ENCODE assay signal across 9 mouse cellular contexts in genomic region chr15:91018161-91018860, GRCm38 (mm10). TPM values are rescaled to one million over a fixed set of nuclear protein-coding genes. Genes with fewer than 3 reads are reported as not detected.
DNase-seq lines count a peak whose midpoint lies in the region; ATAC-seq lines count a peak whose summit lies in the region.
"Had no signal": no experiment of that assay in that cellular context is flagged by ENCODE, and none has a peak within 500 bp of the region (broad histone marks: within the 10 kb centered on the region; RNA-seq: fewer than 3 reads in every experiment).

No protein-coding gene starts in this region.

- peaks cover 6% of the 10 kb centered on the region; the same call in 1 of the 2 replicates for H3K9me3 ChIP-seq in forebrain, embryonic 13.5 days (replicated peaks)
- H3K9me3 ChIP-seq in stomach, embryonic 15.5 days, result no peaks in the 10 kb centered on the region
- H3K9me3 ChIP-seq: heart, embryonic 15.5 days had no signal

- no peak overlapping the region for H3K4me3 ChIP-seq in forebrain, embryonic 13.5 days
- H3K4me3 ChIP-seq in stomach, embryonic 15.5 days (replicated peaks), result no peak overlapping the region
- H3K4me3 ChIP-seq: heart, embryonic 15.5 days had no signal

- H3K36me3 ChIP-seq in forebrain, embryonic 13.5 days (ENCODE audit: poor library complexity, severe bottlenecking), result peaks cover 8% of the 10 kb centered on the region
- no peaks in the 10 kb centered on the region for H3K36me3 ChIP-seq in stomach, embryonic 15.5 days
- H3K36me3 ChIP-seq: heart, embryonic 15.5 days had no signal

- H3K4me1 ChIP-seq in forebrain, embryonic 13.5 days, result peaks cover 72% of the 10 kb centered on the region
- H3K4me1 ChIP-seq in stomach, embryonic 15.5 days, result 0 out of 2 replicates have a peak, but pooled peaks cover under 1% of the 10 kb centered on the region
- H3K4me1 ChIP-seq: heart, embryonic 15.5 days had no signal

- peak; percentile 44 to 72 for DNase-seq in layer of hippocampus, adult 18-20 months (ENCODE audit: low spot score in 2 of 2)
- no peak for DNase-seq in layer of hippocampus, postnatal 25 days (ENCODE audit: extremely low spot score in 1 of 2, low spot score in 1 of 2)
- DNase-seq in layer of hippocampus, postnatal 36 days, result peak; percentile 41
- DNase-seq in urinary bladder, postnatal 10 days (ENCODE audit: low spot score), result no peak
- no peak for DNase-seq in gastrocnemius, postnatal 25 days
- DNase-seq in right cerebral cortex, postnatal 14 days, result no peak

- peak; percentile 84 for ATAC-seq in forebrain, embryonic 13.5 days
- ATAC-seq in stomach, embryonic 15.5 days (ENCODE audit: insufficient read depth, low FRiP score, low read depth), result no peak

- 6% methylated on average over 9 of the region's 9 CpGs for WGBS in forebrain, embryonic 13.5 days
- 57% methylated on average over 9 of the region's 9 CpGs for WGBS in stomach, embryonic 15.5 days

- peak overlapping the region; percentile 99 for H3K27ac ChIP-seq in forebrain, embryonic 13.5 days
- H3K27ac ChIP-seq in stomach, embryonic 15.5 days, result peak overlapping the region; percentile 54; the same call in 1 of the 2 replicates
- H3K27ac ChIP-seq: heart, embryonic 15.5 days had no signal

- no peaks in the 10 kb centered on the region for H3K27me3 ChIP-seq in forebrain, embryonic 13.5 days
- no peaks in the 10 kb centered on the region for H3K27me3 ChIP-seq in stomach, embryonic 15.5 days (replicated peaks)
- H3K27me3 ChIP-seq: heart, embryonic 15.5 days had no signal

- 0 out of 2 replicates have a peak overlapping the region, but pooled peaks have one; percentile 65 for H3K9ac ChIP-seq in forebrain, embryonic 13.5 days
- no peak overlapping the region for H3K9ac ChIP-seq in stomach, embryonic 15.5 days
- H3K9ac ChIP-seq: heart, embryonic 15.5 days had no signal

- H3K4me2 ChIP-seq in forebrain, embryonic 13.5 days, result peak overlapping the region; percentile 57
- H3K4me2 ChIP-seq in stomach, embryonic 15.5 days, result 0 out of 2 replicates have a peak overlapping the region, but pooled peaks have one; percentile 25
- H3K4me2 ChIP-seq: heart, embryonic 15.5 days had no signal

RNA-seq across cellular contexts. Expression of gene Kif21a, which starts 31.4 kb away (rescaled TPM):
- total RNA-seq in layer of hippocampus, adult 18-20 months (2021), result 100 to 1,000 TPM; 131 to 133 TPM
- total RNA-seq in layer of hippocampus, postnatal 25 days (2021), result 100 to 1,000 TPM; 104 to 113 TPM
- 54.9 and 56.4 TPM in 2 replicates for polyA plus RNA-seq in forebrain, embryonic 13.5 days (2015; fragmentation: Nextera tagmentation; extraction: Ambion mirVana)
- 100 to 1,000 TPM; 124 to 127 TPM for total RNA-seq in layer of hippocampus, postnatal 36 days (2021)
- 16.3 and 18.3 TPM in 2 replicates for polyA plus RNA-seq in stomach, embryonic 15.5 days (2015; fragmentation: Nextera tagmentation; extraction: Ambion mirVana)
- 10 to 100 TPM in 1 of 2 experiments, 1 to 10 TPM in 1; 9.5 to 14.9 TPM for total RNA-seq in gastrocnemius, postnatal 25 days (2021)

Comparison
In these comparisons a context has a peak if more than half of its experiments do, and no peak if none do; other contexts are left out.
1. DNase-seq: peak in layer of hippocampus, adult 18-20 months (2 of 2) and layer of hippocampus, postnatal 36 days (2 of 2); none in layer of hippocampus, postnatal 25 days (0 of 2), urinary bladder, postnatal 10 days (single experiment), gastrocnemius, postnatal 25 days (single experiment) and right cerebral cortex, postnatal 14 days (single experiment).
2. RNA of gene Kif21a, which starts 31.4 kb away (total RNA-seq): 131 to 133 TPM in layer of hippocampus, adult 18-20 months, 124 to 127 TPM in layer of hippocampus, postnatal 36 days and 104 to 113 TPM in layer of hippocampus, postnatal 25 days; 9.5 to 14.9 TPM in gastrocnemius, postnatal 25 days; every median in the first group is over 4 times any median in the second.